Mouse (Mus musculus) hindbrain, embryonic 15.5 days (tissue): ENCODE data around the gene Pdzd3. TPM values are rescaled to one million over a fixed set of nuclear protein-coding genes. Genes with fewer than 3 reads are reported as not detected.

Experiments
- ATAC-seq: fragments of 200-750 bp; cut with Nextera tagmentation; 2 replicates; pipeline ENCODE4 v1.8.0; 2017; ENCODE audit warnings: low read depth, moderate number of reproducible peaks, moderate TSS enrichment; ENCODE audit not compliant: low FRiP score
- H3K27ac ChIP-seq: fragments of 300-500 bp; sonication (generic); replicated peaks from 2 replicates; pipeline ENCODE4 v1.5.1; 2015; ENCODE audit warnings: mild to moderate bottlenecking, inconsistent platforms
- H3K27me3 ChIP-seq: fragments of 300-500 bp; sonication (generic); 2 replicates; pipeline ENCODE4 v1.6.1; 2015; ENCODE audit warnings: control low read depth, inconsistent platforms
- H3K36me3 ChIP-seq: fragments of 300-500 bp; sonication (generic); 2 replicates; pipeline ENCODE4 v1.6.1; 2015; ENCODE audit warnings: control low read depth, inconsistent platforms
- H3K4me1 ChIP-seq: fragments of 300-500 bp; sonication (generic); replicated peaks from 2 replicates; pipeline ENCODE4 v1.6.1; 2015; ENCODE audit warnings: control low read depth, inconsistent platforms
- H3K4me2 ChIP-seq: fragments of 300-500 bp; sonication (generic); 2 replicates; pipeline ENCODE4 v1.6.1; 2015; ENCODE audit warnings: moderate library complexity, mild to moderate bottlenecking, inconsistent platforms
- H3K4me3 ChIP-seq: fragments of 300-500 bp; sonication (generic); 2 replicates; pipeline ENCODE4 v1.5.1; 2015; ENCODE audit warnings: mild to moderate bottlenecking, inconsistent platforms
- H3K9ac ChIP-seq: fragments of 300-500 bp; sonication (generic); 2 replicates; pipeline ENCODE4 v1.6.1; 2015; ENCODE audit warnings: inconsistent platforms
- H3K9me3 ChIP-seq: fragments of 300-500 bp; sonication (generic); 2 replicates; pipeline ENCODE4 v1.6.1; 2016; ENCODE audit warnings: control low read depth, inconsistent platforms
- WGBS: fragments of 180-500 bp; shearing (Covaris S2); methylation state at CpG from one replicate; pipeline ENCODE4 v1.1.7; 2015; 5-methylcytosine and 5-hydroxymethylcytosine counted together
- polyA plus RNA-seq: library from polyadenylated mRNA; unstranded; fragments of >200 nt; fragmentation: Nextera tagmentation; extraction: Ambion mirVana; gene quantifications from 2 replicates; pipeline ENCODE4 v1.2.1, GENCODE M21; 2015

The Pdzd3 gene
- polyA plus RNA-seq, 1 experiment from 2014 or later, result 0.87 TPM

DNA sequence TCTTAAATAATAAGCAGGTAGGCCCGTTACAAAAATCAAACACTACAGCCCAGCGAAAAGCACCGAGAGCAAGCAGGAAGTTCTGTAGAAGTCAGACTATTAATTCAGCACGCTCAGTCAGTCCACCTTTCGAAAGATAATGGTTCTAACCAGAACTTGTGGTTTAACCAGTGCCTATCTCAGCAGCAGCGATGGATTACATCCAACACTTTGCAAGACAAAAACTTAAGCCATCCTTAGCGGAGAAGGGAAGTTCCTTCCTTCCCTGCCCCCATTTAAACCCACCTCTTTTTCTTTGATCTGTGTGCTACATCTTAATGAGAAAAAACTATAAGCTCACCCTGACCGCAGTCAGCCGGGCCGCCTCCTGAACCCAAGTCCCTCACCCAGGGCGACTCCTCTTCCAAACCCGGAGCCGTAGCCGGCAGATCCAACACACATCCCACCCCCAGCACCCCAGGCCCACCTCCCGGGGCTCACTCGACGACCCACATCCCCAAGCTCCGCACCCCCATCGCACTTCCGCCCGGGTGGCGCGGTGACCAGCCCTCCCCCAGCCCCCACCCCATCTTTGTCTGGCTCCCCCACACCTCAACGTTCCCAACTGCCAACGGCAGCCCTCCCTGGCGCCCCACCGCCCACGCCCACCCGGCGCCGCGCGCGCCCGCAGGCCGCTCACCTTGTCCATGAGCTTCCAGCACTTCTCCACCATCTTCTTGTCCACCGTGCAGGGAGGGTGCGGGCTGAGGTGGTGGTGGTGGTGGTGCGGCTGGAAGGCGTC is 18.1 kb downstream of the Pdzd3 start:
- peak overlapping the region; percentile 87 for H3K4me3 ChIP-seq
- WGBS, result under 1% methylated on average over 40 of the region's 40 CpGs
- H3K9me3 ChIP-seq, result no peaks in the 10 kb centered on the region

DNA sequence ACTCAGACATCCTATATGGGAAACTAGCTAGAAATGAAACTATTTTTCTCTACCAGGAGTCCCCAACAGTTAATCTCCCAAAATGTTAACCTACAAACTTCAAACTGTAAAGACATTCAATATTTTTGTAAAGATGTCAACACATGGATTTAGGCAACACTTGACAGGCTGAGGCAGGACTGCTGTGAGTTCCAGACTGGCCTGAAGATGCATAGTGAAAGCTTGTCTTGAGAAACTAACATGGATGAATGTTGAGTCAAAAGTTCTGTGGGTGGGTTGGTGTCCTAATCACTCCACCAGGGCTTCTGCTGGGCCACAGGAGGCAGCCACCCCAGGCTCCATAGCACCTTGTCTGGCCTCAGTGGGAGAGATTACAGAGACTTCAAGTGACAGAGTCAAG is 19.7 kb downstream of the Pdzd3 start:
- Histone ChIP-seq H3K27me3 (no peaks in the 10 kb centered on the region), H3K4me3 (peak overlapping the region; percentile 87), H3K4me1 (peaks cover 31% of the 10 kb centered on the region), H3K27ac (no peak overlapping the region), H3K4me2 (peak overlapping the region; percentile 64), H3K9me3 (no peaks in the 10 kb centered on the region), H3K36me3 (no peaks in the 10 kb centered on the region), H3K9ac (0 out of 2 replicates have a peak overlapping the region, but pooled peaks have one; percentile 12)
- no peak for ATAC-seq

More for the DNA sequence above, 18.1 kb downstream of the Pdzd3 start:
- Histone ChIP-seq H3K4me1 (peaks cover 31% of the 10 kb centered on the region), H3K27ac (peak overlapping the region; percentile 97), H3K27me3 (no peaks in the 10 kb centered on the region), H3K9ac (peak overlapping the region; percentile 86), H3K36me3 (no peaks in the 10 kb centered on the region), H3K4me2 (peak overlapping the region; percentile 64)
- peak; percentile 80 for ATAC-seq

DNA sequence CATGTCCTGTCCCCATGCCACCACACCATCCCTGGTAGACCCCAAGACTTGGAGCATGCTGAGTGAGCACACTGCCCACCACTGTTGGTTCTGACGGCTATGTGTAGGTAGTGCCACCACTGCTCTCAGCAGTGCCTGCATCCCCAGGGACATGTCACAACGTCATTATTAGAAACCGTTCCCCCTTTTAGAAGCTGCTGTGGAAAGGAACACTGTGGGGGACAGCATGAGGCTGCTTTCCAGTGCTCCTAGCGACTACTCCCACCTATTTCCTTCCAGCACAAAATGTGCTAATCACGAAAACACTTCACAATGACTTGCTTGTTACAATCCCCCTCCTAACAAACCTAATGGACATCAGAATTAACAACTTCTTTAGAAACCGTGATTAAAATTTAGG is 25.3 kb downstream of the Pdzd3 start:
- no peak for ATAC-seq
- no peak overlapping the region for H3K4me2 ChIP-seq
- peaks cover 17% of the 10 kb centered on the region for H3K4me1 ChIP-seq
- no peaks in the 10 kb centered on the region for H3K9me3 ChIP-seq
- no peak overlapping the region for H3K4me3 ChIP-seq
- H3K27me3 ChIP-seq, result no peaks in the 10 kb centered on the region
- H3K27ac ChIP-seq, result no peak overlapping the region
- WGBS, result 46% methylated on average over 6 of the region's 6 CpGs
- no peak overlapping the region for H3K9ac ChIP-seq
- H3K36me3 ChIP-seq, result no peaks in the 10 kb centered on the region

DNA sequence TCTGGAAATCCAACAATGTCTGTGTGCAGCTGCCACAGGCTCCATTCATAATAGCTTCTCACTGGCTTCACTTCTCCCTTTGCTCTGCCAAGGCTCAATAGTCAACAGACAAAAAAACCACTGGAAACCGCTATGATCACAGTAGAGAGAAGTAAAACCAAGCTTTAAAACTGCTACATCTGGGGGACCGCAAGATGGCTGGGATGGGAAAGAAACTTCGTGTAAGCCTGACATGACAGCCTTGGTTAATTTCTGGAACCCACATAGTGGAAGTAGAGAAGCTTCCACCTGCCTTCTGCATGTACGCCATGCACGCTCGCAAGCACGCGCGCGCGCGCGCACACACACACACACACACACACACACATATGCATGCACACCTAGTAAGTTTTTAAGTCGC is 37.7 kb downstream of the Pdzd3 start:
- Histone ChIP-seq H3K4me3 (no peak overlapping the region), H3K9ac (no peak overlapping the region), H3K27ac (no peak overlapping the region; the same call in 1 of the 2 replicates), H3K36me3 (peaks cover 3% of the 10 kb centered on the region; the same call in 1 of the 2 replicates), H3K4me1 (no peaks in the 10 kb centered on the region), H3K4me2 (no peak overlapping the region), H3K27me3 (no peaks in the 10 kb centered on the region), H3K9me3 (no peaks in the 10 kb centered on the region)
- ATAC-seq, result no peak
- 96% methylated on average over 14 of the region's 14 CpGs for WGBS

DNA sequence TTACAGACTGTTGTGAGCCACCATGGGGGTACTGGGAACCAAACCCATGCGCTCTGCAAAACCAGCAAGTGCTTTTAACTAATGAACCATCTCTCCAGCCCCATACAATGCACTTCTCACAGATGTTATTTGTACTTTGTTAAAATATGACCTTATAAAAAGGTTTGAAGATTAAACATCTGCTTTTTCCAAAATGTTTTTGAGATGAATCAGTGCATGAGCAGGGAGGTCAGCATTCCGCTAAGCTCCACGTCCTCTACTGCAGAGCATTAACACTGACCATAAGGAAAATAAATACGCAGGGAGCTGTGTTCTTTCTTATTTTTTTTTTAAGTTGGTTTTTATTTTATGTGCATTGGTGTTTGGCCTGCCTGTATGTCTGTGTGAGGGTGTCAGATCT is 38.9 kb downstream of the Pdzd3 start:
- 96% methylated on average over 4 of the region's 4 CpGs for WGBS
- no peak overlapping the region for H3K9ac ChIP-seq
- no peak for ATAC-seq

DNA sequence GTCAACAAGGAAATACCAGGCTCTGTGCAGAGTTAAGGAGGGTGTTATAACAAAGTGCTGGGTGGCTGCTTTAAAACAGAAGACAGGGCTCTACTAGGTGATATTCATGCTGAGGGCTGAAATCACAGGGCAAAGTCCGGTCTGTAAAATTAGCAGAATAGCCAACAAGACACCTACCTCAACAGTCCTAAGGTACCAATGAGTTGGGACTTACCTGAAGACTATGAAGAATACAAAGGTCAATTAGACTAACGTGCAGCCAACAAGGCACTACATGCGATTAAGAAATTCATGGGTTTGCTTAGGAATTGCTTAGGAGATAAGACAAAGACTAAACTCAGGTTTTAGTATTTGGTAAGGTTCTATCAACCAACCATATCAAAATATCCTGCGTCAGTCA is 41.9 kb downstream of the Pdzd3 start:
- H3K4me3 ChIP-seq, result no peak overlapping the region
- no peaks in the 10 kb centered on the region for H3K9me3 ChIP-seq
- H3K27ac ChIP-seq, result no peak overlapping the region
- no peak for ATAC-seq
- no peaks in the 10 kb centered on the region for H3K4me1 ChIP-seq
- H3K36me3 ChIP-seq, result peaks cover 3% of the 10 kb centered on the region; the same call in 1 of the 2 replicates
- 95% methylated on average over 4 of the region's 4 CpGs for WGBS
- no peak overlapping the region for H3K4me2 ChIP-seq
- H3K27me3 ChIP-seq, result no peaks in the 10 kb centered on the region
- no peak overlapping the region for H3K9ac ChIP-seq

More for the DNA sequence above, 38.9 kb downstream of the Pdzd3 start:
- Histone ChIP-seq H3K4me1 (no peaks in the 10 kb centered on the region), H3K4me2 (no peak overlapping the region), H3K4me3 (no peak overlapping the region), H3K36me3 (peaks cover 3% of the 10 kb centered on the region; the same call in 1 of the 2 replicates), H3K27ac (no peak overlapping the region), H3K27me3 (no peaks in the 10 kb centered on the region), H3K9me3 (no peaks in the 10 kb centered on the region)

DNA sequence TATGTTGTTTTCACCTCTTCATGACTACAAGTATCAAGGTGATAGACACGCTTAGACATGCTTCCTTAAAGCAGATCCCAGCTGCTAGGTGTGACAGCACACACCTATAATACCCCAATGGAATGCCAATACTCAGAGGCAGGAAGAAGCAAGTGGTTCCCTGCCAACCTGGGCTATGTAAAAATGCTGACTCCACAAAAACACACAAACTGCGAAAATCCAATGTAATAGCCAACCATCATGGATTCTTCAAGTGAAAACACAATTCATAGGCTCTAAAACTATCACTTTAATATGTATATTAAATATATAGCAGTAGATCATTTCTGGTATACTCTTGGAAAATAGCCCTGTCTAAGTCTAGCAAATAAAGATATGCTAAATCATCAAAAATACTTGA is 43.4 kb downstream of the Pdzd3 start:
- no peaks in the 10 kb centered on the region for H3K4me1 ChIP-seq
- no peak for ATAC-seq
- H3K4me2 ChIP-seq, result no peak overlapping the region
- no peak overlapping the region for H3K27ac ChIP-seq
- H3K9ac ChIP-seq, result no peak overlapping the region
- no peak overlapping the region for H3K4me3 ChIP-seq
- WGBS, result 96% methylated on average over 2 of the region's 2 CpGs
- H3K36me3 ChIP-seq, result peaks cover 3% of the 10 kb centered on the region; the same call in 1 of the 2 replicates
- no peaks in the 10 kb centered on the region for H3K27me3 ChIP-seq
- no peaks in the 10 kb centered on the region for H3K9me3 ChIP-seq

DNA sequence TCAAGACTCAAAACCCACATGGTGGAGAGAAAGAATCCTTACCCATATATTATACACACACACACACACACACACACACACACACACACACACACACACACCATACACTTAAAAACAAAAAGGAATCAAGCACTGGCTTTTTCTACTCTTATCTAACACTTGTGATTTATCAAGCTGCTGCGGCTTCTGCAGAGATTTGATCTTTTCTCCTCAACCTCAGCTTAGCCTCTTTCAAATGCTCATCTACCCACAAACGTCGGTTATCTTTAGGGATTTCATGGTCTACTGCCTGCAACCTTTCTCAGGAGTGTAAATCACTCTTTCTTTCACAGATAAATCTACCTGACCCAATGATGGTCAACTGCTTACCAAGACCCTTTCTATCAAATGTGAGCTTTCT is 50.8 kb downstream of the Pdzd3 start:
- Histone ChIP-seq H3K9me3 (no peaks in the 10 kb centered on the region), H3K4me2 (no peak overlapping the region), H3K27ac (no peak overlapping the region), H3K36me3 (peaks cover 23% of the 10 kb centered on the region), H3K27me3 (no peaks in the 10 kb centered on the region), H3K4me3 (no peak overlapping the region), H3K9ac (no peak overlapping the region), H3K4me1 (no peaks in the 10 kb centered on the region)
- 83% methylated on average over 3 of the region's 3 CpGs for WGBS
- no peak for ATAC-seq

DNA sequence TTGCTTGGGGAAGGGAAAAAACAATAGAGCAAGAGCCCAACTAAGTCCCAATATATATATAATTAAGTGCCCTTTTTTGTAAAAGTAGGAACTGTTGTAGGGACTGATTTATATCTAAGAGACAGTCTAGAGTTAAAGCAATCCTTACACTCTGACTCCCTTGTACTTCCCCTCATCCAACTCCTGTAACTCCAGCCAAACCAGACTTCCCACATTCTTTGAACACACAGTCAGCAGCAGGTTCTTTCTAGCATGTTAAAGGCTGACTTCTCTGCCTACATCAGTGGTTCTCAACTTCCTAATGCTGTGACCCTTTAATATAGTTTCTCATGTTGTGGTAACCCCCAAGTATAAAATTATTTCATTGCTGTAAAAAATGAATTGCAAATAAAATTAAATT is 51.7 kb downstream of the Pdzd3 start:
- Histone ChIP-seq H3K4me1 (no peaks in the 10 kb centered on the region), H3K9me3 (no peaks in the 10 kb centered on the region), H3K27me3 (no peaks in the 10 kb centered on the region), H3K4me2 (no peak overlapping the region), H3K36me3 (peaks cover 23% of the 10 kb centered on the region), H3K27ac (no peak overlapping the region), H3K9ac (no peak overlapping the region), H3K4me3 (no peak overlapping the region)
- no peak for ATAC-seq

DNA sequence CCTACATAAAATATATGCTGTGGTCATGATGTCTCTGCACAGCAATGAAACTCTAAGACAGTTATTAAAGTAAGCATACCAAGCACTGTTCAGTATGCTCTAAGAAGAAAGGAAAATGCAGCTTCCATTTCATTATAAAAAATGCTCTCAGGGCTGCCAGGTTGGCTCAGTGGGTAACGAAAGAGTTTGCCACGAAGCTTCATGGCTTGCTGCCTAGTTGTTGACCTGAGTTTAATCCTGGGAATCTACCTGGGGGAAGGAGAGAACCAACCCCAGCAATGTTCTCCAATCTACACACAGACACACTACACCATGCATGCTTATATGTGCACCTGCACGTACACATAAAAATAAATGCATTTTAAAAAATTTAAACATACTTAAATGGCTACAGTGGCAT is 52.1 kb downstream of the Pdzd3 start:
- ATAC-seq, result no peak
- no peak overlapping the region for H3K9ac ChIP-seq
- H3K4me1 ChIP-seq, result no peaks in the 10 kb centered on the region
- H3K4me2 ChIP-seq, result no peak overlapping the region
- no peak overlapping the region for H3K27ac ChIP-seq
- 82% methylated on average over 3 of the region's 3 CpGs for WGBS
- no peak overlapping the region for H3K4me3 ChIP-seq
- H3K9me3 ChIP-seq, result no peaks in the 10 kb centered on the region
- H3K36me3 ChIP-seq, result peaks cover 23% of the 10 kb centered on the region
- no peaks in the 10 kb centered on the region for H3K27me3 ChIP-seq
